Comparison of ENCODE assay signal across 35 mouse cellular contexts in the genomic region with DNA sequence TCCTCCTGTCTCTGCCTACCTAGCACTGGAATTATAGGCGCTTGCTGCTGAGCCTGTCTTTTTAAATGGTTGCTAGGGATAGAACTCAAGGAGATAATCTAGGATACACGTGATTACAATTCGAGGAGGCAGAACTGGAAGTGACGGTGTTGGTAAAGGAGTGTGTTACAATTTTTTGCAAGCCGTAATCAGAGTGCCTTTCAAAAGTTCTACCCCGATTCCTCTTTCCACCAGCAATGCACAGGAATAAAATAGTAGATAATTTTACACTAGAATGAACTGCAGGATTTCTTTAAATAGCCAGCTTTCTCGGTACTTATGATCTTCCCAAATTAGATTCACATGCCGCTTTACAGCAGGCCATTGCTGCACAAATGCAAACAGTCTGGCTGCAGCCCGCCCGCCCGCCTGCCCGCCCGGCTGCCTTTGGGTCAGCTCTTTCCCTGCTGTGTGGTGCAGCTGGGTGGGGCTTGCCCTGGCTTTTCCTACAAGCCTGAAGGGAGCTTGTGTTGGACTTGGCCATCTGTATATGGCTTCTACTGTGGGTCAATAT. TPM values are rescaled to one million over a fixed set of nuclear protein-coding genes. Genes with fewer than 3 reads are reported as not detected.
DNase-seq lines count a peak whose midpoint lies in the region; ATAC-seq lines count a peak whose summit lies in the region.
"Had no signal": no experiment of that assay in that cellular context is flagged by ENCODE, and none has a peak within 500 bp of the region (broad histone marks: within the 10 kb centered on the region; RNA-seq: fewer than 3 reads in every experiment).

No protein-coding gene starts in this region.

- H3K36me3 ChIP-seq in embryonic facial prominence, embryonic 13.5 days = no peaks in the 10 kb centered on the region
- H3K36me3 ChIP-seq: forebrain, embryonic 10.5 days; heart, embryonic 10.5 days; heart, embryonic 15.5 days; intestine, embryonic 15.5 days; limb, embryonic 13.5 days; liver, embryonic 12.5 days; neural tube, embryonic 12.5 days had no signal

- H3K9me3 ChIP-seq in embryonic facial prominence, embryonic 13.5 days = no peaks in the 10 kb centered on the region
- H3K9me3 ChIP-seq: forebrain, embryonic 10.5 days; heart, embryonic 10.5 days; heart, embryonic 15.5 days; intestine, embryonic 15.5 days; limb, embryonic 13.5 days; liver, embryonic 12.5 days; neural tube, embryonic 12.5 days had no signal

- no peaks in the 10 kb centered on the region for H3K27me3 ChIP-seq in embryonic facial prominence, embryonic 13.5 days
- H3K27me3 ChIP-seq: CH12.LX; heart, embryonic 15.5 days; intestine, embryonic 15.5 days; limb, embryonic 13.5 days; liver, embryonic 12.5 days; neural tube, embryonic 12.5 days had no signal

- peaks cover 12% of the 10 kb centered on the region; the same call in 1 of the 2 replicates for H3K4me1 ChIP-seq in embryonic facial prominence, embryonic 13.5 days
- H3K4me1 ChIP-seq: forebrain, embryonic 10.5 days; heart, embryonic 10.5 days; intestine, embryonic 15.5 days; liver, embryonic 12.5 days; neural tube, embryonic 12.5 days had no signal

- intact Hi-C loops in left cerebral cortex, postnatal 25 days (cut with DNase I) = no loop called here

- H3K27ac ChIP-seq in embryonic facial prominence, embryonic 13.5 days = peak overlapping the region; percentile 17; the same call in 1 of the 2 replicates
- H3K27ac ChIP-seq: forebrain, embryonic 10.5 days; heart, embryonic 10.5 days; heart, embryonic 15.5 days; intestine, embryonic 15.5 days; kidney, postnatal 0 days; limb, embryonic 13.5 days; liver, embryonic 12.5 days; neural tube, embryonic 12.5 days had no signal

- 38% methylated on average over 13 of the region's 13 CpGs for WGBS in embryonic facial prominence, embryonic 13.5 days

- H3K4me3 ChIP-seq in embryonic facial prominence, embryonic 13.5 days = no peak overlapping the region
- H3K4me3 ChIP-seq: forebrain, embryonic 10.5 days; heart, embryonic 10.5 days; heart, embryonic 15.5 days; intestine, embryonic 15.5 days; limb, embryonic 13.5 days; liver, embryonic 12.5 days; myocyte; neural tube, embryonic 12.5 days had no signal

- ATAC-seq in frontal cortex, adult (ENCODE audit: low TSS enrichment) = peak; percentile 78
- no peak for ATAC-seq in embryonic facial prominence, embryonic 13.5 days (ENCODE audit: insufficient number of reproducible peaks, insufficient read depth, low FRiP score, low TSS enrichment, low read depth)
- ATAC-seq in inflammation-experienced regulatory T-cells, adult 6 months = no peak
- ATAC-seq: forebrain, embryonic 16.5 days; hindbrain, embryonic 16.5 days; intestine, embryonic 15.5 days; liver, embryonic 12.5 days; liver, postnatal 0 days had no signal

- DNase-seq in frontal cortex, postnatal 14 days (ENCODE audit: low spot score in 2 of 2) = no peak
- DNase-seq in left cerebral cortex, postnatal 25 days (ENCODE audit: low spot score in 2 of 2) = peak; percentile 3 to 50
- no peak for DNase-seq in left cerebral cortex, adult 8-10 months (ENCODE audit: low spot score in 2 of 2)
- peak; percentile 34 for DNase-seq in telencephalon, adult 2 months (ENCODE audit: low read depth, low spot score)
- DNase-seq in embryo, embryonic 11 days = no peak
- DNase-seq: adrenal gland, adult 8-10 months; cerebellum, adult 18-20 months; cerebellum, postnatal 10 days; gastrocnemius, postnatal 25 days; heart, adult 11 months; kidney, adult 2 months; kidney, postnatal 4 days; liver, postnatal 0 days; lung, postnatal 36 days; spleen, adult 18-20 months; thymus, adult 18-20 months; thymus, postnatal 25 days had no signal

- H3K4me2 ChIP-seq in embryonic facial prominence, embryonic 13.5 days = 0 out of 2 replicates have a peak overlapping the region, but pooled peaks have one; percentile 18
- H3K4me2 ChIP-seq: heart, embryonic 15.5 days; intestine, embryonic 15.5 days; limb, embryonic 13.5 days; liver, embryonic 12.5 days; midbrain, embryonic 11.5 days; neural tube, embryonic 12.5 days had no signal

- no peak overlapping the region for H3K9ac ChIP-seq in embryonic facial prominence, embryonic 13.5 days
- H3K9ac ChIP-seq: heart, embryonic 15.5 days; intestine, embryonic 15.5 days; limb, embryonic 13.5 days; liver, embryonic 12.5 days; liver, postnatal 0 days; neural tube, embryonic 12.5 days had no signal

RNA-seq across cellular contexts. Expression of gene Nog, which starts 32.2 kb away (rescaled TPM):
- total RNA-seq in left cerebral cortex, postnatal 25 days (2021) = 10 to 100 TPM; 18.3 to 18.4 TPM
- total RNA-seq in left cerebral cortex, adult 8-10 months (2022) = 10 to 100 TPM in 3 of 4 experiments, 1 to 10 TPM in 1; 9.6 to 12.3 (median 10.9) TPM
- polyA plus RNA-seq in embryonic facial prominence, embryonic 13.5 days (2015; fragmentation: Nextera tagmentation; extraction: Ambion mirVana) = 6.3 and 6.5 TPM in 2 replicates
- not detected for polyA plus RNA-seq in inflammation-experienced regulatory T-cells, adult 6 months (2017; shearing (Covaris generic))
- total RNA-seq: CH12.LX; common myeloid progenitor, adult 5-6 weeks; megakaryocyte, adult 5-6 weeks had no signal
- polyA plus RNA-seq: liver, postnatal 0 days had no signal

Comparison
In these comparisons a context has a peak if more than half of its experiments do, and no peak if none do; other contexts are left out.
1. DNase-seq: peak in left cerebral cortex, postnatal 25 days (2 of 2) and telencephalon, adult 2 months (single experiment); none in frontal cortex, postnatal 14 days (0 of 2), left cerebral cortex, adult 8-10 months (0 of 2) and embryo, embryonic 11 days (single experiment).